Mouse (Mus musculus): ENCODE results near the gene Ckap2. TPM values are rescaled to one million over a fixed set of nuclear protein-coding genes. Genes with fewer than 3 reads are reported as not detected.

The Ckap2 gene
- polyA plus RNA-seq, 1 experiment: 6.7 TPM

DNA sequence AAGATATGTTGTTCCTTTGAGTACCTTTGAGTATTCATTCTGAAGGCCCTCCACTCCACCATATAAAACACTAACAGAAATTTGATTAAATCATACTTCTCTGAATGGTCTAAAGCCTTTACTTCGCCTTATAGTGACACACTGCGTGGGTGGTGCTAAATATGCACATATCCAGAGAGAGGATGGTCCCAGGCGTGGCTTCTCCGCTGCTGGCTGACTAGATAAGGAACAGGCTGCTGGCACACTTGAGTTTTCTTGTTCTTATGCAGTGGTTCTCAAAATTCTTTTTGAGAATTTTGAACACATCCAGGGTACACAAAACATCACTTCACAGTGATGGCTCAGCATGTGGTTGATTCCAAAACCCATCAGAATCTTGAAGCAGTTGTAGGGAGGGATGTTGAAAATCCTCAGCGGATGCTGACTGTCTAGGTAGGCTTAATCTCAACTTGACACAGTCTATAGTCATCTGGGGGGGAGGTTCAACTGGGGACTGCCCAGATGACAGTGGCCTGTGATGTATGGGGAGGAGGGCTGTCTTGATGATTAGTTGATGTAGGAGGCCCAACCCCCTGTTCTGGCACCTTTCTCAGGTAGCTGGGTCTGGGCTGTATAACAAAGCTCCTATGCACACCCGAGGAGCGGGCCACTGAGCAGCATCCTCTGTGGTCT lies 51.4 kb downstream of the Ckap2 start:
- Histone ChIP-seq H3K27me3 (ENCODE audit: control insufficient read depth, insufficient read depth, low read length) (no peaks in the 10 kb centered on the region), H3K36me3 (ENCODE audit: control insufficient read depth, insufficient read depth, low read length) (no peaks in the 10 kb centered on the region), H3K4me3 (ENCODE audit: control insufficient read depth, low read depth, low read length) (no peak overlapping the region), H3K27ac (ENCODE audit: control insufficient read depth, insufficient read depth, low read depth, low read length) (no peak overlapping the region), H3K4me1 (ENCODE audit: control insufficient read depth, insufficient read depth, low read length) (no peaks in the 10 kb centered on the region)
- no peak for TF ChIP-seq POLR2A (IDR thresholded peaks at IDR 0.05; ENCODE audit: control insufficient read depth, low read depth, low read length)
- TF ChIP-seq CTCF (IDR thresholded peaks at IDR 0.05; ENCODE audit: control insufficient read depth, insufficient read depth, insufficient replicate concordance, low read depth, low read length): no peak

GRCm38 (mm10) chr8:22132062-22132461 lies 53.6 kb downstream of the Ckap2 start:
- Histone ChIP-seq H3K36me3 (ENCODE audit: control insufficient read depth, insufficient read depth, low read length) (no peaks in the 10 kb centered on the region), H3K27ac (ENCODE audit: control insufficient read depth, insufficient read depth, low read depth, low read length) (no peak overlapping the region), H3K27me3 (ENCODE audit: control insufficient read depth, insufficient read depth, low read length) (no peaks in the 10 kb centered on the region), H3K4me1 (ENCODE audit: control insufficient read depth, insufficient read depth, low read length) (no peaks in the 10 kb centered on the region), H3K4me3 (ENCODE audit: control insufficient read depth, low read depth, low read length) (no peak overlapping the region)
- no peak for TF ChIP-seq POLR2A (IDR thresholded peaks at IDR 0.05; ENCODE audit: control insufficient read depth, low read depth, low read length)
- no peak for TF ChIP-seq CTCF (IDR thresholded peaks at IDR 0.05; ENCODE audit: control insufficient read depth, insufficient read depth, insufficient replicate concordance, low read depth, low read length)

DNA sequence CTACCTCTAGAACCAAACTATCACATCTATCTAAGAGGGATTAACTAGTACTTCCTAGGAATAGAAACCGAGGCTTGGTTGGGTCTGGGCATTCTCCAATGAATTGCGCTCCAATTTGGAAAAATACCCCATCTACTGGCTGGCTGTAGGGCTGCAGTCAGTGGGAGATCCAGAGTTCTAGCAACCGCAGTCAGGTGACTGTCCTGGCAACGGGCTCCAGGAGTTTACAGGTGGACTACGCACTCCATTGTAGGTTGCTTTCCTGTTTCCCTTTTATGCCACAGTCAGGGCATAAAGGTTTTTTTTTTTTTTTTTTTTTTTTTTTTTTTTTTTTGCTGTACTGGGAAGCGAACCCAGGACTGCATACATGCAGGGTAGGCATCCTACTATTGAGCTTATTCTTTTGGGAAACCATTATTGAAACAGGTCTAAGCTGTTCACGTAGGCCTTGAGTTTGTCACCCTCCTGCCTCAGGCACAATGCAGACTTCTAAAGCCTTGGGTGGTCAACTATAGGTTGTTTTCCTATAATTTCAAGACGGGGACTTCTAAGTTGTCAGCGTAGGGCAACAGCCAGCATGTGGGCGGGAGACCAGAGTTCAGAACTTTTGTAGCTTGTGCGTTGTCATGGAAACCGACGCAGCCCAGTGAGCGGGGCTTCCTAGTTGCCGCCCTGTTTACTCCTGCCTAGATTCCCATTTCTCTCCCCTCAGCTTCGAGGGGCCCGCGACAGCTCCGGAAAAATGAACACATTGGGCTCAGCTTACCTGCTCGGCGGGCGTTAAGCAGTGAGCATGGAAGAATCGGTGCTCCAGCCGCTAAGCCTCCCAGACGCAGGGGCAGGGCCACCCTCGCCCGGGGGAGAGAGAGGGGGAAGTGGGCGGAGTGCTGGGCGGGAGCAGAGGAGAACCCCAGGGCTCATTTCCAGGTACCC lies 61.1 kb downstream of the Ckap2 start, which contains the start of gene Nek5:
Gene Nek5, minus strand, starts transcription at position 834 of the 933 bp plus-strand sequence.
- no peak for TF ChIP-seq POLR2A (IDR thresholded peaks at IDR 0.05; ENCODE audit: control insufficient read depth, low read depth, low read length)
- TF ChIP-seq CTCF (IDR thresholded peaks at IDR 0.05; ENCODE audit: control insufficient read depth, insufficient read depth, insufficient replicate concordance, low read depth, low read length): peak; percentile 35; the same call in 1 of the 2 replicates
- Histone ChIP-seq H3K4me1 (ENCODE audit: control insufficient read depth, insufficient read depth, low read length) (peaks cover 7% of the 10 kb centered on the region; the same call in 1 of the 2 replicates), H3K27ac (ENCODE audit: control insufficient read depth, insufficient read depth, low read depth, low read length) (no peak within 1 kb of the TSS), H3K27me3 (ENCODE audit: control insufficient read depth, insufficient read depth, low read length) (no peaks in the 10 kb centered on the region), H3K4me3 (ENCODE audit: control insufficient read depth, low read depth, low read length) (peak within 1 kb of the TSS; percentile 86), H3K36me3 (ENCODE audit: control insufficient read depth, insufficient read depth, low read length) (no peaks in the 10 kb centered on the region)

Other genes starting within 250 kb of the Ckap2 start
- not detected in 2 replicates for gene Defb35, start 247.5 kb downstream of the Ckap2 start, polyA plus RNA-seq (2012; rRNA removed)
- gene Defb13, start 239.1 kb downstream of the Ckap2 start, polyA plus RNA-seq (2012; rRNA removed): not detected in 2 replicates
- 0.07 TPM in 1 of 2 replicates, not detected in the other for gene Fam90a1a, start 227.1 kb downstream of the Ckap2 start, polyA plus RNA-seq (2012; rRNA removed)
- 43.4 and 56.2 TPM in 2 replicates for gene Ccdc70, start 216.0 kb downstream of the Ckap2 start, polyA plus RNA-seq (2012; rRNA removed)
- 2.9 and 3.1 TPM in 2 replicates for gene Atp7b, start 125.5 kb downstream of the Ckap2 start, polyA plus RNA-seq (2012; rRNA removed)
- gene Alg11, start 125.1 kb downstream of the Ckap2 start, polyA plus RNA-seq (2012; rRNA removed): 4.5 and 5.0 TPM in 2 replicates
- 0.31 and 0.40 TPM in 2 replicates for gene Nek5, start 60.8 kb downstream of the Ckap2 start, polyA plus RNA-seq (2012; rRNA removed)
- gene Nek3, start 19.4 kb downstream of the Ckap2 start, polyA plus RNA-seq (2012; rRNA removed): 0.96 and 1.0 TPM in 2 replicates
- gene Vps36, start 7.0 kb upstream of the Ckap2 start, polyA plus RNA-seq (2012; rRNA removed): 24.5 and 25.2 TPM in 2 replicates
- 2.0 and 2.7 TPM in 2 replicates for gene Thsd1, start 41.5 kb upstream of the Ckap2 start, polyA plus RNA-seq (2012; rRNA removed)
- 3.6 and 5.3 TPM in 2 replicates for gene Tpte, start 97.6 kb upstream of the Ckap2 start, polyA plus RNA-seq (2012; rRNA removed)
- gene Slc25a15, start 212.8 kb upstream of the Ckap2 start, polyA plus RNA-seq (2012; rRNA removed): 0.34 and 0.43 TPM in 2 replicates
- gene Mrps31, start 225.5 kb upstream of the Ckap2 start, polyA plus RNA-seq (2012; rRNA removed): 7.6 and 8.0 TPM in 2 replicates

Measured in testis, adult 2 months (tissue).